Mouse (Mus musculus) CD4-positive, CD25-positive, alpha-beta regulatory T cell, adult 9 weeks (primary cell): ENCODE results near the gene E330034G19Rik. TPM values are rescaled to one million over a fixed set of nuclear protein-coding genes. Genes with fewer than 3 reads are reported as not detected.

Source experiments
- polyA plus RNA-seq: library from polyadenylated mRNA; unstranded; fragments of 100-300 nt; shearing (Covaris generic); gene quantifications from one replicate; pipeline ENCODE4 v1.2.1, GENCODE M21; 2017

The E330034G19Rik gene
- polyA plus RNA-seq: not detected

DNA sequence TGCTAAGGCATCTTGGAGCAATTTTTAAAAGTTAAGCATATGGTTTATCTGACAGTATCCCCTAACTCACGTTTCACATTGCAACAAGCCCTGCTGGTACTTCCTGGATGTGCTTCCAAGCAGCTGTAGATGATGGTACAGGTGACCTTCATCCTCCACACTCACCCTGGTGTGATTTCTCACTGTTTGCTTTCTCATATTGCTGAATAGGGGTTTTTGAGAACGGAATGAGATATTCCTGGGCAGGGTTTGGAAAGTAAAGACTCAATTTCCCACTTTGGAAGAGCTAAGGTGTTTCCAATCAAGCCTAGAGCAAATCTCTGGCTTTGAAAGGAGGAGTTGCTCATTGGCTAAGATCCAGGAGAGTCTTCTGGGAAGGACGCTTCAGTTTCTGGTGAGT is at the start of gene E330034G19Rik:
Gene E330034G19Rik, plus strand, starts transcription at position 301 of the 400 bp plus-strand sequence.

DNA sequence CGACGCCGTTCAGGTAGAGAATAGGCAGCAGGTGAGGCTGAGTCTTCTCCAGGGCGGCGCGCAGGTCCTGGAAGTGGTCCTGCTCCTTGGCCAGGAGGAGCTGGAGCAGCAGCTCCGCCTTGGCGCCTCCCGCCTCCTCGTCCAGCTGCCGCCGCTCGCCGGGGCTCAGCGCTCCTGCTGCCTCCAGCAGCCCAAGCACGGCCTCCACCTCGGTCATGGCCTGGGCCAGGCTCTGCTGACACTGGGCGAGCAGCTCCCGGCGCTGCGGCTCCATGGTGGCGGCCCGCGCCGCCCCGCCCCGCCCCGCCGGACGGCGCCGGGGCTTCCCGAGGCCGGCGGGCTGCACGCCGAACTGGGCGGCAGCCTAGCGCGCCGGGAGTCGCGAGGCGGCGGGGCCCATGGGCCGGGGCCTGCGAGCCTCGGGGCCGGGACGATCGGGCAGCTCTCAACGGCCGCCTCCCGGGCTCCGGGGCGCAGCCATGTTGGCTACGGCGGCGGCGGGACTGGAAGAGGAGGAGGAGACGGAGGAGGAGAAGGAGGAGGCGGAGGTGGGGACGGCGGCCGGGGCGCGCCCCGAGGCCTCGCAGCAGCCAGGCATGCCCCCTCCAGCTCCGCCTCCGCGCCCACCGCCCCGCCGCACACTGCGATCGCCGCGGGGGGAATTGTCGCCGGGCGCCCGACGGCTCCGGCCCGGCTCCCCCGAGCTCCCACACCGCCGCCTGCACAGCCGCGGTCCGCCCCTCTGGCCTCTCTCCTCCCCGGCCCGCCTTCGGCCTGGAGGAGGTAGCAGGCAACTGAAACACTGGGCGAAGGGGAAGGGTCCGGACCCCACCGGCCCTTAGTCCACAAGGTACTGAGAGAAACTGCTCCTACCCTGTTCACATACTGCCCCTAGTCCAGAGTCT is 47.6 kb upstream of the E330034G19Rik start, which contains the start of gene Dlg5:
Gene Dlg5, minus strand, starts transcription at position 744 of the 905 bp plus-strand sequence.

Other genes with a start within 250 kb of the E330034G19Rik start
- gene Dlg5, start 47.3 kb upstream of the E330034G19Rik start, polyA plus RNA-seq: 0.29 TPM
- gene Polr3a, start 193.8 kb downstream of the E330034G19Rik start, polyA plus RNA-seq: 36.3 TPM
- gene Rps24, start 193.9 kb downstream of the E330034G19Rik start, polyA plus RNA-seq: 1,809 TPM